Mouse (Mus musculus): ENCODE measurements around the gene Smarcc2.
"Not testable (repeated sequence)": the region's sequence is repeated elsewhere in the genome, so short reads cannot be mapped to it uniquely, and the experiment has no call there.

Smarcc2 gene

DNA sequence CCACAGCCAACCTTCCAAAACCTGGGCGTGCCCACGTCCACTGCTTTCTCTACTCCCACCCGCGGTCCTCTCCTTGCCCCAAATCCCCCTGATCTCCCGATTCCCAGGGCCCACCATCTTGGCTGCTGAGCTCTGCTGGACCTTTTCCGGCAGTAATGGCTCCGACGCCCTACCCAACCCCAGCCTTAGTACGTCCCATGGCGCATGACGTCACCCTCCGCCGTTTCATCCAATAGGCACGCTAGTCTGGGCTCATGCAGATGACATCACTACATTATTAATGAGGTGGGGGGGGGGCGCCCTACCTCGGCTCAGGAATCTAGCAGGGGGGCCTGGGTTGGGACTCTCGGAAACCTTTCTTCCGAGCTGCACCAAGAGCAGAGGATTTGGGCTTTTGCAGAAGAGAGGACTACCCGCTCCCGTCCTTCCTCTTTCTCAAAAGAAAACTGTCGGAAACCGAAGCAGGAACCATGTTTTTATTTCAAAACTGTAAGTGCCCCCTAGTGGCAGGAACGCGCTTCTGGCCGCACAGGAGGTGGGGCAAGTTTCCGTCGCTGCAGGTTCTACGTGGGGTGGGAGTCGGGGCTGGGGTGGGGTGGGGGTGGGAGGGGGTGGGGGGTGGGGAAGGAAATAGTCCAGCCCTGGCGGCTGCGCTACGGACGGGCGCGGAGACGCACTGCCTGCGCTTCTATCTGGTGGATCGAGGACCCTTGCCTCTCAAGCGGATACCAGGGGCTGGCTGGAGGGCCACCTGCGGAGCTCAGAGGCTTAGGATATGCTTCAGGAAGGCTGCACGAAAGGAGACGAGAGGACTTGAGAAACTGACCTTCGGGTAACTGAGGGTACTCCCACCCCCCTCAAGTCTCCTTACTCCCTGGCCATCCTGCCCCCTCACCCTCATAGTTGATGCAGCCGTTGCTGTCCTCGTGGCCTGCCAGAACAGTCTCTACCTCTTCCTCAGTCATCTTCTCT, 34.9 kb downstream of the Smarcc2 start, which contains the start of gene Myl6:
Gene Myl6, minus strand, starts transcription at position 451 of the 972 bp plus-strand sequence.
- DNase-seq, result peak; percentile 95 to 96

DNA sequence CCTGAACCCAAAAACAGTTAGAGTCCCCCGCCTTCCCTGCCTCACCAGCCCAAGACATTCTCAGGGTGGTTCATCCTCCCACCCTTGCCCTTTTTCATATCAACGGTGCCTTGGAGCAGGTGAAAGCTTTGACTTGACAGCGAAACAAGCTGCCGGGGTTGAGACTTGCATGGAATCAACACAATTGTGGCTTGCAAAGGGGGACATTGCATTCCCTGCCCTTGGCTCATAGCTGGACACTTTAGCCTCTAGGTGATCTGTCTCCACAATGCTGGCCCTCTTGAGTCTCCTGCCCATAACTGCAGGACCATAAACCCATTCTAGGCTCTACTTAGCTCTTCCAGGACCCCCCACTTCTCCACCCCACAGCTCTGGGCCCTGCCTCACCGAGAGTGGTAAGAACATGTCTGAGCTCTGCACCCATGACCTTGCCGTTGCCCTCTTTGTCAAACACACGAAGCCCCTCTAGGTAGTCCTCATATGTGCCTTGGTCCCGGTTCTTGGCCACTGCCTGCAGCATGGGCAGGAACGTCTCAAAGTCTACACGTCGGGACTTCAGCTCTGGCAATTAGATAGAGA, 35.7 kb downstream of the Smarcc2 start:
- DNase-seq, result no peak

DNA sequence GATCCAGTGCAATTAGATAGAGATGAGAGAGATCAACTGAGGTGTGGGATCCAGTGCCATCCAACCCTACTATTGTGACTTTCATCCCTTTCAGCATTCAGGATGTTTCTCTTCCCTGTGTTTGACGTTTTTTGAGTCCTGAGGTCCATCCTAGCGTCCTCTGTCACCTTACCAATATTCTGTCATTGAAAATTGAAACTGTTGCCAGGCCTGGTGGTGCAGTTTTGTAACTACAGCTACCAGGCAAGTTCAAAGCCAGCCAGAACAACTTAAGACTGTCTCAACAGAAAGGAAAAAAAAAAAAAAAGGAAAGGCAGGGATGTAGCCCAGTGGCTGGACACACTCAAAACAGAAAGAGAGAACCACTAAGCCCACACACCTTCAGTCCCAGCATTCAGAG, 36.2 kb downstream of the Smarcc2 start:
- no peak for DNase-seq

DNA sequence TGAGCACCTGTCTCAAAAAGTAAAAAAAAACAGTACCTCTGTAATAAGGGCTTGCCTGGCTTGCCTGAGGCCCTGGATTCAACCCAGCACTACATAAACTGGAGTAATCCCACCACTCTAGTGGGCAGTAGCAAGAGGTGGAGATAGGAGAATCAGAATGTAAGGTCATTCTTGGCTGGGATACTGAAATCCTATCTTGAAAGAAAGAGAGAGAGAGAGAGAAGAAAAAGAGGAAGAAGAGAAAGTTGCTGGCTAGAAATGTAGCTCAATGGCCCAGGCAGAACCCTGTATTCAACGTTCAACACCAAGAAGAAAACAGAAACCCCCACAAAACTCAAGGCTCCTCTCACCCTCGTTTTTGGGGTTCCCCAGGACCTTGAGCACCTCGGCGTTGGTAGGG, 36.9 kb downstream of the Smarcc2 start:
- no peak for DNase-seq

DNA sequence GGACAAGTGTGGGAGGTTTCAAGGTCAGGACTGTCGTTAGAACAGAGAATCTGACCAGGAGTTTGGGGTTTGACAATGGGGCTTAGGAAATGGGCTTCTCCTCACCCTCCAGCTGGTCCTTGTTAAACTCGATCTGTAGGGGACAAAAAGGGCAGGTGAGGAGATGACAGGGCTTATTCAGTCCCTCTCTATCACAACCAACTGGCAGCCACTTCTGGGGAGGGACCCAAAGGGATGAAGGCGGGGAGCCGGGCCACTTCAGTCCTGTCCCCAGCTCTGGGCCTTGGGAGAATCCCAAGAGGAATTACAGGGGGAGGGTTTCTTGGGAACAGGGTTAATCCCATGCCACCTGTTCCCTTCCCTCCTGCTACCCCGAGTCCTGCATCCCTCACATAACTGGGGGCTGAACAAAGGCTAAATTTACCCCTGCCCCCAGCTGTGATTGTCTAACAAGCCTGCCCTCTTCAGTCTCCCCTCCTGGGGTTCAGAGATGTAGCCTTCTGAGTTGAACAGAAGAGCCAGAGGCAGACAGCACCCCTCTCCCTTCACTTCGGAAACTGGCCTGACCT, 37.5 kb downstream of the Smarcc2 start:
- DNase-seq, result no peak

DNA sequence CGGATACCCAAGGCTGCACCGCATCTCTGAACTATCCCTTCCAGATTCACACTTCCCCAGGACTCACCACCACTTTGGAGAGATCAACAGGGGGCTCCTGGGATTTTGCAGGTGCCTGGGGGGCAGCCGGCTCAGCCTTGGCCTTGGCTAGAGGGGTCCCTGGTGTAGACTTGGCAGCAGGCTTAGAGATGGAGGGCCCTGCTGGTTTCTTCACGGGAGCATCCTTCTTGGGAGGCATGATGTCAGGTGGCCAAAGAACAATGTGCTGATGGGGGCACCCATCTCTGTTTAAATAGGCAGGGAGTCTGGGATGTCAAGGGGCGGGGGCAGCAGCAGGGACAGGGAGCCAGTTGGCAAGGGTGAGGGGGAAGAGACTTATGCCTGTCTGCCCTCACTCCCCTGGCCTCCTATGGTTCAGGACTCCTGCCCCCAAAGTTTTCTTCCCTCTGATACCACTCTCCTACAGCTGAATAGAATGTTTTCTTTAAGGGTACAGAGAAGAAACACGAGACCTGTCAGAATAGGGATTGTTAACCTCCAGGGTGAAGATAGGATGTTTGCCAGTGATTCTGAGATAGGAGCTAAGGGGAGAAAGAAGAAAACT, 38.2 kb downstream of the Smarcc2 start:
- no peak for DNase-seq

DNA sequence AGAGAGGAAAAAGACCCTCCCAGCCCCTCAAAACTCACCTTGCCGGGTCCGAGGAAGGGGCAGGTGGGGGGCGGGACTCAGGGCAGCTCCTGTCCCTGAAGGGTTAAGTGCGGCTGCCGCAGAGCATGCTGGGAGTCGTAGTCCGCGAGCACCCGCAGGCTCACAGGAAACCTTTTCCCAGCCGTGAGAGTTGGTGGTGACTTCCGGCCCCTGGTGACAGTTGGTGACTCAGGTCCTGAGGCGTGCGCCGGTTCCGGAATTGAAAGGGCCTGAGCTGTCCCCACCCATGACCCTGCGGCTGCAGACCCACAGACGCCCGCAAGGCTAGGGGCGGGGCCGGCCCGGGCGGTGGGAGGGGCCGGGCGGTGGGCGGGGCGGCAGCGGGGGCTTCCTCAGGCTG, 39.5 kb downstream of the Smarcc2 start, which contains the start of gene Myl6b:
Gene Myl6b, minus strand, starts transcription at position 96 of the 400 bp plus-strand sequence.
- peak; percentile 91 to 95 for DNase-seq

DNA sequence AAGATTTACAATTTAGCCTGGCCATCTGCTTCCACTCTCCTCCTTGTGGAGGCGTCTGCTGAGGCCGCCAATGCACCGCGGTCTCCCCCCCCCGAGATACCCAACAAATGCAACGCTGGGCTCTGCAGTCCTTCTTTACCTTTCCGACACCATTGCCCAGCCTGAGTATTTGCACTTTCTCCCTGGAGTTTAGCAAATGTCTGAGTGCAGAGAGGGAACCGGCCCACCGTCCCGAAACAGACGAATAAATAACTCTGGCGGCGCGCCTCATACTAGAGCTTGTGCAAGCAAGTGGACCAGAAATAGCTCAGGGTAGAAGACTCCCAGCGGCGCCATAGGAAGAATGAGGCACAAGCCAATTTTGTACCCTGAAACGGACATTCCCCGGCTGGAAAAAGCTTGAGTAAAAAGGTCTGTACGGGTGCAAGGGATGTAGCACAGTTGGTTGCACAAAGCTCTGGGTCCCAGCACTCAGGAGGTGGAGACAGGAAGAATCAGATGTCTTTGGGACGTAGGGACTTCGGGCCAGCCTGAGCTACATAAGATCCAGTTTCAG, 40.1 kb downstream of the Smarcc2 start:
- peak in 1 of 2 experiments; percentile 50 for DNase-seq

DNA sequence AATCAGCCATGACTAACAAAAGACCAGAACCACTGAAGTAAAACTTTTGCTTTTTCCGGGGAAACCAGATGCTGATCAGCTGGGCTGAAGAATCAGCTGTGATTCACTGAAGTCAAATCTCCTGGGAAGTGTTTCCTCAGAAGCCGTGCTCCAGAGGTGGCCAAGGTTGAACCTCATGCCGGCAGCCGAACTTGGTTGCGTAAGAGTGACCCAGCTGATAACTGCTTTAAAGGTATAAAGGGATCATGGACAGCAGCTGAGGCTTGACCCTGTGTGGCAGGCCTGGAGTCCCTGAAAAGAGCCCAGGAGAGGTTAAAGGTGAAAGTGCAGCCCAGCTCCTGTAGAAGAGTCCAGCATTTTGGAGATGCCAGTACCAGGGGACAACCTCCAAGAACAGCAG, 43.3 kb downstream of the Smarcc2 start:
- DNase-seq, result no peak

DNA sequence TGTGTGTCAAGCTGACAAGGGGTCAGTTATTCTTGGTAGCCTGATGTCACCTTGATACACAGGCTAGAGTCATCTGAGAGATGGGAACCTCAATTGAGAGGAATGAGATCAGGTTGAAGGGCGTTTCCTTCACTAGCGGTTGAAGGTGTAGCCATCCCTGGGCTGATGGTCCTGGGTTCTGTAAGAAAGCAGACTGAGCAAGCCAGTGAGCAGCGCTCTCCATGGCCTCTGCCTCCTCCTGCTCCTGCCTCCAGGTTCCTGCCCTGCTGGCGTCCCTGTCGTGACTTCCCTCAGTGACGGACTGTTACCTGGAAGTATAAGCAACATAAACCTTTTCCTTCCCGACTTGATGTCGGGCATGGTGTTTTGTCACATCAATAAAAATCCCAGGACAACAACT, 44.5 kb downstream of the Smarcc2 start:
- no peak for DNase-seq

DNA sequence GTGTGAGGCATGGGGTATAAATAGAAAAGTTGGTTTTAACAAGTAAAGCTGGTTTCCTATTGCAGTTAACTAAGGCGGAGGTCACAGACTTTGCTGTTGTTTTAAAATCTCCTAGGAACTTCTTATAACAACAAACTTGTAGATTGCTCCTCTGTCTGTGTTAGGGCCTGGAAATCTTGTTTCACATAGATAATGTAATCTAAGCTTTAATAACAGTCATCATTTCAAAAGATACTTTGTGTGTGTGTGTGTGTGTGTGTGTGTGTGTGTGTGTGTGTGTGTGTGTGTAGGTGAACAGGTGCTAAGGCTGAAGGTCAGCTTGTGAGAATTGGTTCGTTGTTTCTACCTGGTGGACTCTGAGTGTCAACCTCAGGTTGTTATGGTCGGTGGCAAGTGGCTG, 45.0 kb downstream of the Smarcc2 start:
- no peak for DNase-seq

DNA sequence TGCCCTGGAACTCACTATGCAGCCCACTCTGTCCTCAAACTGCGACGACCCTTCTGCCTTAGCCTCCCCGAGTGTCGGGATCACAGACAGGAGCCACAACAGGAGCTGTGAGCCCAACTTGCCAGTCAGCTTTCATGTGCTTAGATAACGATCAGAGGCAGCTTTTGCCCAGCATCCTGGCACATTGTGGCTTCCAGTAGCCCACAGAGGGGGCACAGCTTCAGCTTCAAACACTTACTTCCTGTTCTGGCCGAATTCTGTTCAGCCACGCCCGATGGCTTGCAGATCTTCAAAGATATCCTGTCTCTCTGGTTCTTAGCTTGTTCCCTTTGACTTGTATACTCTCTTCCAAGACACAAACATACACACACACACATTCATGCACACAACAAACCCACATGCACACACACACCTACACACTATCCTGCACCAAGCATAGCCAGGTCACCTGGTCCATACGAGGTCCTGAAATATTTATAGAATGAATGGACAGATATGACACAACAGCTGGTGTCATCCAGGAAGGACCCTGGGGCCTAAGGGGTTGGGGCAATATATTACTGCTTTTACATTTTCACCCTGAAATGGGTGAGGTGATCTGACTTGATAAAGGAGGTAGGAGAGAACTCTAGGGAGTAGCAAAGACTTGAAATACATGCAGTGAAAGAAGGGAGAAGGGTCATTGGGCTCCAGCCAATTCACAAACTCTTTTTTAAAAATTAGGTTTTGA, 45.8 kb downstream of the Smarcc2 start:
- DNase-seq, result no peak

DNA sequence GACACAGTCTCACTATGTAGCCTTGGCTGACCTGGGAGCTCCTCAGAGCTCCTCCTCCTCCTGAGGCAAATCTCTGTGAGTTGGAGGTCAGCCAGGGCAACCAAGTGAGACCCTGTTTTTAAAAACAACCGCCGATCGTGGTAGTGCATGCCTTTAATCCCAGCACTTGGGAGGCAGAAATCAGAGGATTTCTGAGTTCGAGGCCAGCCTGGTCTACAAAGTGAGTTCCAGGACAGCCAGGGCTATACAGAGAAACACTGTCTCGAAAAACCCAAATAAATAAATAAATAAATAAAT, 46.3 kb downstream of the Smarcc2 start:
- not testable (repeated sequence) for DNase-seq

DNA sequence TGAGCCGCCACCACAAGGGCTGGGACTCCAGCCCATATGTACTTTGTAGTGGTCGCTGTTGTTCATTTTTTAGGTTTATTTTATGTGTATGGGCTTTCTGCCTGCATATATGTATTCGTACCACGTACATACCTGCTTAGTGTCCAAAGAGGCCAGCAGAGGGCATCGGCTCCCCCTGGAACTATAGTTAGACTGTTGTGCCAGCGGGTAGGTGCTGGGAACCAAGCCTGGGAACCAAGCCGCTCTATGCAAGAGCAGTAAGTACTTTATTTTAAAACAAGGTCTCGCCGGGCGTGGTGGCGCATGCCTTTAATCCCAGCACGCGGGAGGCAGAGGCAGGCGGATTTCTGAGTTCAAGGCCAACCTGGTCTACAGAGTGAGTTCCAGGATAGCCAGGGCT, 46.9 kb downstream of the Smarcc2 start:
- no peak for DNase-seq

DNA sequence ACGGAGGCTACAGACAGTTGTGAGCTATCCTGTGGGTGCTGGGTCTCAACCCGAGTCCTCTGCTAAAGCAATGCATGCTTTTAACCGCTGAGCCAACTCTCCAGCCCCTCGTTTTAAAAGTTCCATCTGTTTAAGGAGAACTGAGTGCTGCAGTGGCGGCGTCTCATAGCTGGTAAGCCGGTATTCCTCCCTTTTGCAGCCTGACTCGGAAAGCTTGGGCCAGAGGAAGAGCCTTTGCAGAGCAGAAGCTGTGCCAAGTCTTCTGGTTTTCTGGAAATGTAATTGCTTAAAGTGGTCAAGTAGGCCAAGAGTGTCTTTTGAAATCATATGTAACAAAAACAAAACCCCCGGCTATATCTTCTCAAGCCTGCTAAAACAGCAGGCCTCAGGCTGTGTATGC, 49.2 kb downstream of the Smarcc2 start:
- no peak for DNase-seq

DNA sequence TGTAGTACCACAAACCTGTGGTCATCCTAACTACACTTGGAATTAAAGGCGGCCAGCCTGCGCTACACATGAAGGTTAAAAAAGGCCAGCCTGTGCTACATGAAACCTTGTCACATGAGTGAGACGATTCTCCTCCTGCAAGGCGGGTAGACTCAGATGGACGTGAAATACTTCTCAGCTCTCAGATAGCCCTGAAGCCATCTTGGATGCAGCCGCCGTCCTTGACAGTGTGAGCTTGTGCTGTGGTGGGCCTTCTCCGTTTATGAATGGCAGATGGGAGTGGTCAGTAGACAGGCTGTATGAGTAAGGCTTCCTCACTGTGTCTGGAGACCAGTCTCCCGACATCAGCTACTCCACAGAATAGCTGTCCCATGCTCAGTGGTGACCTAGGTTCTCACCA, 50.2 kb downstream of the Smarcc2 start:
- DNase-seq, result no peak

DNA sequence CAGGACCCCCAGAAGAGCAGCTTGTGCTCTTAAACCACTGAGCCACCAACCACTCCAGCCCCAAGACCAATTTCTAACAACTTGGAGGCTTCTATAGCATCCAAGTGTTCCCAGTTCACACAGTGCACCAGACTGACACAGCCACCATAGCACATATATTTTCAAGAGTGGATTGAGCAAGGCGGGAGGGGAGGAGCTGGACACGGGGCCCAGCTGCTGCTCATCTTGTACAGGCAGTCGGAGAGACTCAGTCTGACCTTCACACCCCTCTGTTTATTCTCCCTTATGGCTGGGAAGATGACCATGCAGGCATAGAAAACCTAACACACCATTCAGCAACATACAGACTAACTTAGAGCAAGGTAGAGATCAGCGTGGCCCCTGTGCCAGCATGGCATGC, 50.8 kb downstream of the Smarcc2 start:
- DNase-seq, result no peak

DNA sequence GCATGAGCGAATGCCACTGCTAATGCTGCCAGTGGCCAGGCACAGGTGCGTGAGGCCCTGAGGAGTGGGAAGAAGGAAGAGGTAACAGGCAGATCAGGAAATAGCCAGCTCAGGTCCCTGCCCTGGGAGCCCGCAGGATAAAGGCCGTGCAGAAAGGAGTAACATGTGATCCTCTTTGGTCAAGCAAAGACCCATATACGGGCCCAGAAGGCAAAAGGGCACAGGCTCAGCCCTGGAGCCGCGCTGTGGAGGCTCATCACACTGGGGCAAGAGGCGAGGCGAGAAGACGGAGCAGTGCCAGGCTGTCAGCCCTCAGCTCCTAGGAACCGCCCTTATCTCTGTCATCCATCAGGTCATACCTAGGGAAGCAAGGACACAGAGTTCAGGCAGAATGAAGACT, 51.3 kb downstream of the Smarcc2 start:
- DNase-seq, result no peak

DNA sequence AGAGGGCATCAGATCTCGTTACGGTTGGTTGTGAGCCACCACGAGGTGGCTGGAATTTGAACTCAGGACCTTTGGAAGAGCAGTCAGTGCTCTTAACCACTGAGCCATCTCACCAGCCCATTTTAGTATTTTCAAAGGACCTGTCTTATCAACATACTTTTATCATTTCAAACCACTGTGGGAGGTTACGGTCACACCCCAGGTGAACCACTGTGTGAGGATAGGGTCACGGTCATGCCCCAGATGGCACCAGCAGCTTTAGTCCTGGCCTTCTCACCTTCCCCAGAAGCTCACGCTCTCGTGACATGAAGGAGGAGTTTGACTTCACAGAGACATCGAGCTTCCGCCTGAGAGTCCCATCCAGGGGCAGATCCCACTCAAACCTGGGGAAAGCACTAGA, 52.1 kb downstream of the Smarcc2 start:
- no peak for DNase-seq

DNA sequence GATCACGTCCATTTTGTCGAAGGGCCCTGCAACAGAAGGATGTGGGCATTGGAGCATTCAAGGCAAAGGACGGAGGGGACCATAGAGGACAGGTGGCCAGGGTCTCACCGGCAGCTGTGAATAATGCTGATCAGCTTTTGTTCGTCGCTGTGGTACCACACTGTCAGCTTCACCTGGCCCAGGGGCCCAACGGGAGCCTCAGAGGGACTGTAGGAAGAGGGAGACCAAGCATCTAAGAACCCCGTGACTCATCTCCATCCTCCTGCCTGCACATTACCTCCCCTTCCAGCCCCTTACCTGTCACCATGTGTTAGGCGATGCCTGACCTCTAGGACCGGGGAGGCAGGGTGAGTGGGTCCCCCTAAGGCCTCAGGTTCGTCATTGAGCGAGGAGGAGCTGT, 52.7 kb downstream of the Smarcc2 start:
- no peak for DNase-seq

DNA sequence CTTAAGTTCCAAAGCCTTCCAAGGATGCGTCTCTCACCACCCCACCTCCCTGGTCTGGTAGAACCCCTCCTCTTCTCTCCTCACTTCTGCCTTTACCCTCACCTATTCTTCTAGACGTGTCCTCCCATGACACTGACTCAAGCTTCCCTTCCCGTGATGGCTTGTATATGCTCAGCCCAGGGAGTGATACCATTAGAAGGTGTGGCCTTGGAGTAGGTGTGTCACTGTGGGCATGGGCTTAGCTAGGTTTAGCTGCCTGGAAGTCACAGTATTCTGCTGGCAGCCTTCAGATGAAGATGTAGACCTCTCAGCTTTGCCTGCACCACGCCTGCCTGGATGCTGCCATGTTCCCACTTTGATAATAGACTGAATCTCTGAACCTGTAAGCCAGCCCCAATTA, 56.0 kb downstream of the Smarcc2 start:
- DNase-seq, result no peak

DNA sequence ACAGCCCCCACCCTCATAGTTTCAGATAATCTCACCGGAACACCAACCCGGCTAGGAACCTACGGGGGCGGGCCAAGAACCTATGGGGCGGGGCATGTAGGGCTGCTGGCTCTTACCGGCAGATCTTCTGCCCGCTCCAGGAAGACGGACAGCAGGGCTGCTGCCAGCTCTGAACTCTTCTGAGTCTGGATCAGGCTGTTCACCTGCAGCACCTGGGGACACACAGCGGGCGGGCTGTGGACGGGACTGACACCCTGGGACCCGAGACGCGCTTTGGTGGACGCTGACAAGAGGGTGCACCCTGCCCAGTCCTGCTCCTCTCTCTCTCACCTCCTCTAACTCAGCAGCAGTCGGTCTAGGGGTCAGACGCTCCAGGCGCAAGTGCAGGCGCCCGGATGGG, 57.0 kb downstream of the Smarcc2 start:
- DNase-seq, result no peak

DNA sequence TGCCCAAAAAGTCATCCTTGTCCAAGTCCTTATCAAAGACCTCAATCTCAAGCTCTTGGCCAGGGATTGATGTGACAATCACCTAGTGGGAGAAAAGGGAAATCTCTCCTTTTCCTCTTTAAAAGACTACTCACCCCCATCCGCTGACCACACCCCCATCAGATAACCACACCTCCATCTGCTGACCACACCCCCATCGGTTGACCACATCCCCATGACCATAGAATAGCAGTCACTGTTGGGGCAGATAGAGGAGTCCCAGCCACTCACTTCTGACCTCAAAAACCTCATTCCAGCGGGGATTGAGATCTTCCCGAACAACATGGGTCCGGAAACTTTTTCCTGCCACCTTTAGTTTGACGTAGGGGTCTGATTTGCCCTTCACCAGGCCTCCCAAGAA, 57.6 kb downstream of the Smarcc2 start:
- DNase-seq, result no peak

All from spleen, adult 18-20 months (tissue).